Mouse (Mus musculus): ENCODE data around the gene Cables2. TPM values are rescaled to one million over a fixed set of nuclear protein-coding genes. Genes with fewer than 3 reads are reported as not detected.
"Not testable (repeated sequence)": the region's sequence is repeated elsewhere in the genome, so short reads cannot be mapped to it uniquely, and the experiment has no call there.

Cables2 gene
- polyA plus RNA-seq, 1 experiment from 2014 or later = 16.1 TPM

GRCm38 (mm10) chr2:180259826-180260609 is 13.3 kb downstream of the Cables2 start:
- Histone ChIP-seq H3K36me3 (ENCODE audit: control insufficient read depth, insufficient read depth, low read length) (peaks cover 69% of the 10 kb centered on the region), H3K4me1 (ENCODE audit: control insufficient read depth in 2 of 2, insufficient read depth in 2 of 2, low read length in 2 of 2) (peaks cover 8 to 15% of the 10 kb centered on the region in 2 experiments; a peak in 3 of 4 replicates)
- WGBS = 69% methylated on average over 17 of the region's 17 CpGs

GRCm38 (mm10) chr2:180258951-180259484 is 14.3 kb downstream of the Cables2 start:
- not testable (repeated sequence) for H3K9ac ChIP-seq (ENCODE audit: low read length)
- peaks cover 59% of the 10 kb centered on the region for H3K36me3 ChIP-seq (ENCODE audit: control insufficient read depth, insufficient read depth, low read length)

More at GRCm38 (mm10) chr2:180259826-180260609, 13.3 kb downstream of the Cables2 start:
- not testable (repeated sequence) for H3K9me3 ChIP-seq (ENCODE audit: control insufficient read depth, low read length); ATAC-seq (ENCODE audit: insufficient number of reproducible peaks, insufficient read depth, low FRiP score, low read depth); H3K27me3 ChIP-seq (ENCODE audit: control insufficient read depth, insufficient read depth, low read length); H3K4me2 ChIP-seq (ENCODE audit: low read length); H3K27ac ChIP-seq (replicated peaks in 1 of 2; ENCODE audit: control insufficient read depth in 1 of 2, insufficient read depth in 1 of 2, low read depth in 2 of 2, low read length in 2 of 2); H3K4me3 ChIP-seq (ENCODE audit: control insufficient read depth in 1 of 2, insufficient read depth in 1 of 2, low read depth in 1 of 2, low read length in 2 of 2); H3K9ac ChIP-seq (ENCODE audit: low read length)

DNA sequence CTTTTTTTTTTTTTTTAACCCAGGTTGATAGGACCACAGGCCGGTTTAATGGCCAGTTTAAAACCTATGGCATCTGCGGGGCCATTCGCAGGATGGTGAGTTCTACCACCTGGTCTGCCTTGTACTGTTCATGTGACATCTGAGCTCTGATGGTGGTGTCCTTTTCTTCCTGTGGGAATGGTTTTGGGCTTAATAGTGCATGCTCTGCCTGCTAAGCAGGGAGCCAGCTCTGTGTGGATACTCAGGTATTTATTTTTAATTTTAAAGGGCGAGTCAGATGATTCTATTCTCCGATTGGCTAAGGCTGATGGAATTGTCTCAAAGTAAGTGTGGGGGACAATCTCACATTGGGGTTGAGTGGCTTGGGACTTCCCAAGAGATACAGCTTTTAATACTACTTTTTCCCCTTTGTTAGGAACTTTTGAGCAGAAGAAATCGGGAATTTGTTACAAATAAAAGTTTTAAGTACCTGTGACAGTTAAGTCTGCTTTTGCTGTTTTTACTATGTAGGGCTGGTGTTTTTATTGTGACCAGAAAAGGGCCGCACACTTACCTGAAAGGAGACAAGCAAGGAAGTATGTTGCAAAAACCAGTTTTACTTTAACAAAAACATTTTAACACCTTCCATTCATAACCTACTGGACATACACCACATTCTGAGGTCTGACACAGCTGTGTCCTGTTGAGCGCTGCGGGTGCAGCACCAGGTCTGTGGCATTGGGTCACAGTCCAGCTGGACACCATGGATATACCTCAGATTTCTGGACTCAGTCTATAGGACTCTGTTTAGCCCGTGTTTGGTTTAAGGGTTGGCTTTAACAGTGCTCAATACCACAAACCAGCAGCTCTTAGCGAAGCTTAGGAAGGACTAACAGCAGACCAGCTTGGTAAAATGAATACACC is 15.1 kb downstream of the Cables2 start:
- peaks cover 51% of the 10 kb centered on the region for H3K36me3 ChIP-seq (ENCODE audit: control insufficient read depth, insufficient read depth, low read length)
- 54% methylated on average over 11 of the region's 11 CpGs for WGBS

More at GRCm38 (mm10) chr2:180258951-180259484, 14.3 kb downstream of the Cables2 start:
- not testable (repeated sequence) for H3K4me3 ChIP-seq (ENCODE audit: control insufficient read depth in 1 of 2, insufficient read depth in 1 of 2, low read depth in 1 of 2, low read length in 2 of 2); H3K27ac ChIP-seq (replicated peaks in 1 of 2; ENCODE audit: control insufficient read depth in 1 of 2, insufficient read depth in 1 of 2, low read depth in 2 of 2, low read length in 2 of 2); H3K27me3 ChIP-seq (ENCODE audit: control insufficient read depth, insufficient read depth, low read length); H3K9me3 ChIP-seq (ENCODE audit: control insufficient read depth, low read length); H3K4me2 ChIP-seq (ENCODE audit: low read length); ATAC-seq (ENCODE audit: insufficient number of reproducible peaks, insufficient read depth, low FRiP score, low read depth)
- peaks cover 8 to 15% of the 10 kb centered on the region in 2 experiments; a peak in 3 of 4 replicates for H3K4me1 ChIP-seq (ENCODE audit: control insufficient read depth in 2 of 2, insufficient read depth in 2 of 2, low read length in 2 of 2)
- 68% methylated on average over 10 of the region's 10 CpGs for WGBS

DNA sequence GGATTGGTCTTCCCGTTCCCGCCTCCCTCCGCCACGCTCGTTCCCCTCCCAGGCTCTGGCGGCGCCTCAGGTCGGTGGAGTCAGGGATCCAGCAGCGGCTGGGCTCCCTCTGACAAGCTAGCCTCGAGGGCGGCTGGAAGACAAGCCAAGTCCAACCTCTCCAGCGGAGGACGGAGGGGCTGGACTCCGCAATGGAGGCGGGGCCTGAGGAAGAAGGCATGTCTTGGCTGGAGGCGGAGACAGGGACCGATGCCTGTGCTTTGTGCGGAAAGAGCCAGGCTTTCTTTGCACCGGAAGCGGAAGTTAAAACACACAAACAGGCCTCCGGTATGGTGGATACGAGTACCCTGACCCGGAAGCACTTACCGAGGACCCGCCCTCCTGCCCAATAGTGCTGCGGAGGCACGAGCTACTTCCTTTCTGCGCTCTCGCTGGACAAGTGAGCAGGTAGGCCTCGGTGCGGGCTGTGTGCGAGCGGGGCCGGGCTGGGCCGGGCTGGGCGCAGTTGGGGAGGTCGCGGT is 16.2 kb downstream of the Cables2 start, which contains the start of gene Rps21:
TSS of gene Rps21 (plus strand) at position 377 of the 521 bp plus-strand sequence.
- peak within 1 kb of the TSS; percentile 77 to 85 for H3K4me3 ChIP-seq (ENCODE audit: control insufficient read depth in 1 of 2, insufficient read depth in 1 of 2, low read depth in 1 of 2, low read length in 2 of 2)
- H3K27ac ChIP-seq (replicated peaks in 1 of 2; ENCODE audit: control insufficient read depth in 1 of 2, insufficient read depth in 1 of 2, low read depth in 2 of 2, low read length in 2 of 2) = peak within 1 kb of the TSS; percentile 93 to 97
- peaks cover 41% of the 10 kb centered on the region for H3K36me3 ChIP-seq (ENCODE audit: control insufficient read depth, insufficient read depth, low read length)
- peak within 1 kb of the TSS; percentile 75 for H3K4me2 ChIP-seq (ENCODE audit: low read length)
- WGBS = 1% methylated on average over 33 of the region's 38 CpGs
- H3K27me3 ChIP-seq (ENCODE audit: control insufficient read depth, insufficient read depth, low read length) = no peaks in the 10 kb centered on the region
- no peaks in the 10 kb centered on the region for H3K9me3 ChIP-seq (ENCODE audit: control insufficient read depth, low read length)
- peaks cover 5 to 10% of the 10 kb centered on the region in 2 experiments; a peak in 3 of 4 replicates for H3K4me1 ChIP-seq (ENCODE audit: control insufficient read depth in 2 of 2, insufficient read depth in 2 of 2, low read length in 2 of 2)
- H3K9ac ChIP-seq (ENCODE audit: low read length) = peak within 1 kb of the TSS; percentile 93
- ATAC-seq (ENCODE audit: insufficient number of reproducible peaks, insufficient read depth, low FRiP score, low read depth) = peak; percentile 96

More for the DNA sequence above, 15.1 kb downstream of the Cables2 start:
- Histone ChIP-seq H3K9me3 (ENCODE audit: control insufficient read depth, low read length) (no peaks in the 10 kb centered on the region), H3K27ac (replicated peaks in 1 of 2; ENCODE audit: control insufficient read depth in 1 of 2, insufficient read depth in 1 of 2, low read depth in 2 of 2, low read length in 2 of 2) (no peak overlapping the region; a peak in 1 of 4 replicates), H3K4me2 (ENCODE audit: low read length) (peak overlapping the region; percentile 74), H3K9ac (ENCODE audit: low read length) (peak overlapping the region; percentile 93), H3K27me3 (ENCODE audit: control insufficient read depth, insufficient read depth, low read length) (no peaks in the 10 kb centered on the region), H3K4me1 (ENCODE audit: control insufficient read depth in 2 of 2, insufficient read depth in 2 of 2, low read length in 2 of 2) (peaks cover 8 to 15% of the 10 kb centered on the region in 2 experiments; a peak in 3 of 4 replicates), H3K4me3 (ENCODE audit: control insufficient read depth in 1 of 2, insufficient read depth in 1 of 2, low read depth in 1 of 2, low read length in 2 of 2) (peak overlapping the region; percentile 77 to 85)
- ATAC-seq (ENCODE audit: insufficient number of reproducible peaks, insufficient read depth, low FRiP score, low read depth) = no peak

DNA sequence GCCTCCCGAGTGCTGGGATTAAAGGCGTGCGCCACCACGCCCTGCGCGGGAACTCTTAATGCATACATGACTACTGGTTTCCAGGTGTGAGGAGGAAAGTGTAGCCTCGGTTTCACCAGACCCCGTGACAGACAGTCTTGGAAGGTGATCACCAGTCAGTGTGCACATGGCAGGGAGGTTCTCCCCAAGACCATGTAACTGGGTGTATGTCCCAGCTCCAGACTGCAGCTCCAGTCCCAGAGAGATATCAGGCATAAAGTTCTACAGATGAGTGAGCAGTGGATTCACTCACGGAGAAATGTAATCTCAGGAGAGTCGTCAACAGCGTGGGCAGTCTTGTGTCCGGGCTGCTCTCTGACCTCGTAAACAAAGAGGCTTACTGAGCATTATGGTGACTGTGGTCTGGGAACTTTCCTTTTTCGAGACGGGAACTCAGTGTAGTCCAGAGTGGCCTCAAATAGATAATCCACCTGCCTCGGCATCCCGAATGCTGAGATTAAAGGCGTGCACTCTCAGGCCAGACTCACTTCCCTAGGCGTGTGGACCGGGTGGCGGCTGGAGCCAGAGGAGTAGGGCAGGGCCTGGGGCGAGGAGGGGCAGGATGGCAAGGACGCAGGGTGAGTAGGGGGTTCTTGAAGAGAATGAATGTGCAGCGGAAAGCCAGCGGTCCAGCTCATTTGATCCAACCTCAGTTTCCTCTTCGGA is 16.8 kb downstream of the Cables2 start:
- H3K27me3 ChIP-seq (ENCODE audit: control insufficient read depth, insufficient read depth, low read length) = no peaks in the 10 kb centered on the region
- 24% methylated on average over 26 of the region's 26 CpGs for WGBS

DNA sequence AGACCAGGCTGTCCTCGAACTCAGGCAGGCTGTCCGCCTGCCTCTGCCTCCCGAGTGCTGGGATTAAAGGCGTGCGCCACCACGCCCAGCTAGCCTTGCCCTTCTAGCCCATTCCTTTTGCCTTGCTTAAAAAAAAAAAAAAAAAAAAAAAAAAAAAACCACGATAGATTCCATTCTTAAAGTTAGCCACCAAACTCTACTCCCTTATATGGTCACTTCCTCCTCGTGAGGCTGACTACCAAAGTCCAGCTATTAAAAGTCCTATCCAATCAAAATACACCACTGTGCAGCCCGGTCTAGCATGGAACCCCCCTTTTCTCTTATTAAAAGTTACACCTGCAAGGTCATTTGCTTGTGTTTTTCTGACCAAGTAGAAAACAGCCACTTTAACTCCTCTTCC is 17.6 kb downstream of the Cables2 start:
- H3K9ac ChIP-seq (ENCODE audit: low read length) = no peak overlapping the region
- H3K9me3 ChIP-seq (ENCODE audit: control insufficient read depth, low read length) = no peaks in the 10 kb centered on the region
- H3K27ac ChIP-seq (replicated peaks in 1 of 2; ENCODE audit: control insufficient read depth in 1 of 2, insufficient read depth in 1 of 2, low read depth in 2 of 2, low read length in 2 of 2) = peak overlapping the region in 1 of 2 experiments; percentile 97; a peak in 2 of 4 replicates
- H3K4me2 ChIP-seq (ENCODE audit: low read length) = peak overlapping the region; percentile 75
- ATAC-seq (ENCODE audit: insufficient number of reproducible peaks, insufficient read depth, low FRiP score, low read depth) = no peak
- 88% methylated on average over 9 of the region's 9 CpGs for WGBS
- H3K4me3 ChIP-seq (ENCODE audit: control insufficient read depth in 1 of 2, insufficient read depth in 1 of 2, low read depth in 1 of 2, low read length in 2 of 2) = no peak overlapping the region
- no peaks in the 10 kb centered on the region for H3K27me3 ChIP-seq (ENCODE audit: control insufficient read depth, insufficient read depth, low read length)
- H3K36me3 ChIP-seq (ENCODE audit: control insufficient read depth, insufficient read depth, low read length) = peaks cover 27% of the 10 kb centered on the region
- H3K4me1 ChIP-seq (ENCODE audit: control insufficient read depth in 2 of 2, insufficient read depth in 2 of 2, low read length in 2 of 2) = peaks cover 5 to 10% of the 10 kb centered on the region in 2 experiments; a peak in 3 of 4 replicates

More for the DNA sequence above, 16.8 kb downstream of the Cables2 start:
- Histone ChIP-seq H3K4me1 (ENCODE audit: control insufficient read depth in 2 of 2, insufficient read depth in 2 of 2, low read length in 2 of 2) (peaks cover 5 to 10% of the 10 kb centered on the region in 2 experiments; a peak in 3 of 4 replicates), H3K4me2 (ENCODE audit: low read length) (peak overlapping the region; percentile 75), H3K27ac (replicated peaks in 1 of 2; ENCODE audit: control insufficient read depth in 1 of 2, insufficient read depth in 1 of 2, low read depth in 2 of 2, low read length in 2 of 2) (peak overlapping the region; percentile 93 to 97), H3K36me3 (ENCODE audit: control insufficient read depth, insufficient read depth, low read length) (peaks cover 35% of the 10 kb centered on the region), H3K9ac (ENCODE audit: low read length) (peak overlapping the region; percentile 79), H3K4me3 (ENCODE audit: control insufficient read depth in 1 of 2, insufficient read depth in 1 of 2, low read depth in 1 of 2, low read length in 2 of 2) (peak overlapping the region; percentile 50 to 85), H3K9me3 (ENCODE audit: control insufficient read depth, low read length) (no peaks in the 10 kb centered on the region)
- peak; percentile 46 for ATAC-seq (ENCODE audit: insufficient number of reproducible peaks, insufficient read depth, low FRiP score, low read depth)
